Mouse (Mus musculus) spleen, embryonic (tissue): ENCODE results near the gene Unc50.

ENCODE experiments used
- CTCF ChIA-PET: fragments of 350-600 bp; sonication (Branson Sonifier 250); formaldehyde crosslinking; loops from one replicate; lab custom pipeline; 2022; lab: Charles Lee

Unc50 gene

GRCm38 (mm10) chr1:37442848-37443835, 13.2 kb downstream of the Unc50 start:
- CTCF ChIA-PET, result no interaction called here

GRCm38 (mm10) chr1:37448361-37449095, 18.6 kb downstream of the Unc50 start:
- CTCF ChIA-PET, result interaction anchor here (0.6 to 0.7 kb wide), 4 partner anchors 17 to 187 kb away, joined by 3 to 19 read pairs (median 4); no protein-coding TSS in a partner anchor

- CTCF ChIA-PET, result interaction anchor here (0.7 kb wide), 2 partner anchors 11 to 12 kb away, joined by 3 read pairs; no protein-coding TSS in a partner anchor
These were observed 21.3 kb downstream of the Unc50 start for GRCm38 (mm10) chr1:37451270-37451669.

- CTCF ChIA-PET, result no interaction called here
These were observed 27.6 kb downstream of the Unc50 start for GRCm38 (mm10) chr1:37457546-37457945.

- CTCF ChIA-PET, result no interaction called here
These were observed 35.0 kb downstream of the Unc50 start for GRCm38 (mm10) chr1:37464878-37465452.

- CTCF ChIA-PET, result interaction anchor here (0.6 to 0.7 kb wide), 2 partner anchors 19 to 1436 kb away, joined by 3 to 13 read pairs; no protein-coding TSS in a partner anchor
These were observed 36.5 kb downstream of the Unc50 start for GRCm38 (mm10) chr1:37466322-37466995.

GRCm38 (mm10) chr1:37467806-37468205, 37.9 kb downstream of the Unc50 start:
- CTCF ChIA-PET, result interaction anchor here (0.7 kb wide), 1 partner anchor 1031 kb away, joined by 4 read pairs; no protein-coding TSS in a partner anchor

- CTCF ChIA-PET, result no interaction called here
These were observed 39.1 kb downstream of the Unc50 start for GRCm38 (mm10) chr1:37469007-37469406.

GRCm38 (mm10) chr1:37471179-37472148, 41.5 kb downstream of the Unc50 start:
- CTCF ChIA-PET, result no interaction called here

- CTCF ChIA-PET, result no interaction called here
These were observed 43.3 kb downstream of the Unc50 start for GRCm38 (mm10) chr1:37473251-37473650.

GRCm38 (mm10) chr1:37474046-37474445, 44.1 kb downstream of the Unc50 start:
- CTCF ChIA-PET, result interaction anchor here (0.6 to 0.7 kb wide), 3 partner anchors 56 to 112 kb away, joined by 4 to 6 read pairs (median 6); no protein-coding TSS in a partner anchor

- CTCF ChIA-PET, result interaction anchor here (0.6 to 0.8 kb wide), 5 partner anchors 27 to 162 kb away, joined by 3 to 17 read pairs (median 6); no protein-coding TSS in a partner anchor
These were observed 44.8 kb downstream of the Unc50 start for GRCm38 (mm10) chr1:37474634-37475190.

GRCm38 (mm10) chr1:37475312-37475711, 45.4 kb downstream of the Unc50 start:
- CTCF ChIA-PET, result interaction anchor here (0.6 to 0.8 kb wide), 2 partner anchors 26 to 163 kb away, joined by 3 to 17 read pairs; no protein-coding TSS in a partner anchor

- CTCF ChIA-PET, result no interaction called here
These were observed 47.3 kb downstream of the Unc50 start for GRCm38 (mm10) chr1:37477250-37477649.

- CTCF ChIA-PET, result interaction anchor here (0.6 to 1.3 kb wide), 2 partner anchors 14 to 1002 kb away, joined by 4 read pairs; no protein-coding TSS in a partner anchor
These were observed 48.0 kb downstream of the Unc50 start for GRCm38 (mm10) chr1:37477928-37478327.

GRCm38 (mm10) chr1:37478416-37478815, 48.5 kb downstream of the Unc50 start:
- CTCF ChIA-PET, result interaction anchor here (0.6 to 1.3 kb wide), 2 partner anchors 14 to 1002 kb away, joined by 4 read pairs; no protein-coding TSS in a partner anchor

GRCm38 (mm10) chr1:37479074-37479473, 49.1 kb downstream of the Unc50 start:
- CTCF ChIA-PET, result interaction anchor here (0.6 to 1.3 kb wide), 2 partner anchors 13 to 354 kb away, joined by 3 to 4 read pairs; no protein-coding TSS in a partner anchor

GRCm38 (mm10) chr1:37479759-37480158, 49.8 kb downstream of the Unc50 start:
- CTCF ChIA-PET, result interaction anchor here (0.6 kb wide), 1 partner anchor 354 kb away, joined by 3 read pairs; no protein-coding TSS in a partner anchor

GRCm38 (mm10) chr1:37480731-37481130, 50.8 kb downstream of the Unc50 start:
- CTCF ChIA-PET, result interaction anchor here (0.6 kb wide), 1 partner anchor 158 kb away, joined by 3 read pairs; no protein-coding TSS in a partner anchor
